7 mouse cellular contexts compared by ENCODE assay signal in genomic region chr4:133044647-133045094, GRCm38 (mm10). TPM values are rescaled to one million over a fixed set of nuclear protein-coding genes. Genes with fewer than 3 reads are reported as not detected.
DNase-seq lines count a peak whose midpoint lies in the region; ATAC-seq lines count a peak whose summit lies in the region.

No protein-coding gene starts in this region.

- no peaks in the 10 kb centered on the region for H3K36me3 ChIP-seq in kidney, embryonic 14.5 days (ENCODE audit: control insufficient read depth, insufficient read depth, low read length)
- H3K36me3 ChIP-seq in embryonic facial prominence, embryonic 11.5 days (replicated peaks; ENCODE audit: control insufficient read depth, insufficient read depth, low read depth, low read length), result no peaks in the 10 kb centered on the region
- no peaks in the 10 kb centered on the region for H3K36me3 ChIP-seq in hindbrain, embryonic 14.5 days (replicated peaks; ENCODE audit: control insufficient read depth, insufficient read depth)
- H3K36me3 ChIP-seq in neural tube, embryonic 11.5 days (ENCODE audit: control insufficient read depth, insufficient read depth, low read length), result no peaks in the 10 kb centered on the region

- no peak overlapping the region for H3K4me3 ChIP-seq in kidney, embryonic 14.5 days (ENCODE audit: low read length)
- no peak overlapping the region for H3K4me3 ChIP-seq in embryonic facial prominence, embryonic 11.5 days (ENCODE audit: low read depth, low read length)
- H3K4me3 ChIP-seq in hindbrain, embryonic 14.5 days (replicated peaks; ENCODE audit: low read length), result no peak overlapping the region
- H3K4me3 ChIP-seq in neural tube, embryonic 11.5 days (ENCODE audit: low read depth, low read length), result no peak overlapping the region

- 19% methylated on average over 6 of the region's 6 CpGs for WGBS in kidney, embryonic 14.5 days
- WGBS in embryonic facial prominence, embryonic 11.5 days, result 2% methylated on average over 6 of the region's 6 CpGs
- 23% methylated on average over 6 of the region's 6 CpGs for WGBS in hindbrain, embryonic 14.5 days
- 11% methylated on average over 6 of the region's 6 CpGs for whole genome bisulfite sequencing in neural tube, embryonic 11.5 days

- H3K9me3 ChIP-seq in kidney, embryonic 14.5 days (ENCODE audit: control insufficient read depth, low read length), result no peaks in the 10 kb centered on the region
- no peaks in the 10 kb centered on the region for H3K9me3 ChIP-seq in embryonic facial prominence, embryonic 11.5 days (replicated peaks; ENCODE audit: control insufficient read depth, low read length)
- no peaks in the 10 kb centered on the region for H3K9me3 ChIP-seq in hindbrain, embryonic 14.5 days (ENCODE audit: control insufficient read depth, low read length)
- H3K9me3 ChIP-seq in neural tube, embryonic 11.5 days (ENCODE audit: control insufficient read depth, low read length), result no peaks in the 10 kb centered on the region

- no peak for DNase-seq in kidney, adult 11 months
- no peak for DNase-seq in embryonic facial prominence, embryonic 11.5 days (ENCODE audit: low spot score)
- DNase-seq in hindbrain, embryonic 14.5 days (ENCODE audit: low spot score), result no peak
- no peak for DNase-seq in neural tube, embryonic 11.5 days (ENCODE audit: low spot score)
- no peak for DNase-seq in cerebellum, adult 18-20 months
- no peak for DNase-seq in gastrocnemius, postnatal 14 days

- H3K4me2 ChIP-seq in kidney, embryonic 14.5 days (replicated peaks; ENCODE audit: low read depth, low read length), result peak overlapping the region; percentile 15; the same call in 1 of the 2 replicates
- H3K4me2 ChIP-seq in embryonic facial prominence, embryonic 11.5 days (ENCODE audit: low read depth, low read length), result peak overlapping the region; percentile 13; the same call in 1 of the 2 replicates
- no peak overlapping the region for H3K4me2 ChIP-seq in hindbrain, embryonic 14.5 days (replicated peaks)
- peak overlapping the region; percentile 23; the same call in 1 of the 2 replicates for H3K4me2 ChIP-seq in neural tube, embryonic 11.5 days (ENCODE audit: low read depth)

- intact Hi-C loops in gastrocnemius, postnatal 14 days (cut with DNase I; ENCODE audit: low total_unique reads), result no loop called here

- no peak for ATAC-seq in kidney, embryonic 14.5 days (ENCODE audit: low FRiP score, low TSS enrichment)
- ATAC-seq in embryonic facial prominence, embryonic 11.5 days (replicated peaks; ENCODE audit: insufficient number of reproducible peaks, low FRiP score, low TSS enrichment, low read depth), result no peak
- no peak for ATAC-seq in hindbrain, embryonic 14.5 days (ENCODE audit: low FRiP score)
- no peak for ATAC-seq in neural tube, embryonic 11.5 days (ENCODE audit: insufficient read depth, low FRiP score, low TSS enrichment)

- H3K4me1 ChIP-seq in kidney, embryonic 14.5 days (ENCODE audit: control insufficient read depth, insufficient read depth, low read length), result peaks cover 98% of the 10 kb centered on the region
- peaks cover 68% of the 10 kb centered on the region for H3K4me1 ChIP-seq in embryonic facial prominence, embryonic 11.5 days (ENCODE audit: control insufficient read depth, insufficient read depth, low read length)
- H3K4me1 ChIP-seq in hindbrain, embryonic 14.5 days (replicated peaks; ENCODE audit: control insufficient read depth, insufficient read depth, low read length), result peaks cover 96% of the 10 kb centered on the region
- H3K4me1 ChIP-seq in neural tube, embryonic 11.5 days (ENCODE audit: control insufficient read depth, insufficient read depth, low read length), result peaks cover 83% of the 10 kb centered on the region

- peak overlapping the region; percentile 76; the same call in 1 of the 2 replicates for H3K27ac ChIP-seq in kidney, embryonic 14.5 days (ENCODE audit: low read depth, low read length)
- peak overlapping the region; percentile 90 for H3K27ac ChIP-seq in embryonic facial prominence, embryonic 11.5 days (replicated peaks; ENCODE audit: low read depth, low read length)
- H3K27ac ChIP-seq in hindbrain, embryonic 14.5 days, result peak overlapping the region; percentile 52; the same call in 1 of the 2 replicates
- 0 out of 2 replicates have a peak overlapping the region, but pooled peaks have one; percentile 23 for H3K27ac ChIP-seq in neural tube, embryonic 11.5 days (ENCODE audit: low read depth, low read length)

- no peaks in the 10 kb centered on the region for H3K27me3 ChIP-seq in kidney, embryonic 14.5 days (ENCODE audit: control insufficient read depth, insufficient read depth, low read length)
- no peaks in the 10 kb centered on the region for H3K27me3 ChIP-seq in embryonic facial prominence, embryonic 11.5 days (ENCODE audit: control insufficient read depth, insufficient read depth, low read length)
- no peaks in the 10 kb centered on the region for H3K27me3 ChIP-seq in hindbrain, embryonic 14.5 days (ENCODE audit: control insufficient read depth, insufficient read depth, low read length)
- H3K27me3 ChIP-seq in neural tube, embryonic 11.5 days (ENCODE audit: control insufficient read depth, insufficient read depth, low read length), result peaks cover 7% of the 10 kb centered on the region; the same call in 1 of the 2 replicates

- peak overlapping the region; percentile 13; the same call in 1 of the 2 replicates for H3K9ac ChIP-seq in kidney, embryonic 14.5 days (ENCODE audit: low read depth, low read length)
- no peak overlapping the region for H3K9ac ChIP-seq in embryonic facial prominence, embryonic 11.5 days (replicated peaks; ENCODE audit: low read length)
- H3K9ac ChIP-seq in hindbrain, embryonic 14.5 days, result 0 out of 2 replicates have a peak overlapping the region, but pooled peaks have one; percentile 20
- H3K9ac ChIP-seq in neural tube, embryonic 11.5 days (ENCODE audit: low read length), result no peak overlapping the region; the same call in 1 of the 2 replicates

RNA-seq across cellular contexts. Expression of gene Ahdc1, which starts 33.6 kb away (rescaled TPM):
- 11.3 and 12.1 TPM in 2 replicates for polyA plus RNA-seq in kidney, embryonic 14.5 days (2014; fragmentation: Nextera tagmentation; extraction: Ambion mirVana)
- 6.6 and 7.7 TPM in 2 replicates for polyA plus RNA-seq in embryonic facial prominence, embryonic 11.5 days (2014; fragmentation: Nextera tagmentation; extraction: Ambion mirVana)
- polyA plus RNA-seq in hindbrain, embryonic 14.5 days (2014; fragmentation: Nextera tagmentation; extraction: Ambion mirVana), result 12.9 and 13.4 TPM in 2 replicates
- polyA plus RNA-seq in neural tube, embryonic 11.5 days (2014; fragmentation: Nextera tagmentation; extraction: Ambion mirVana), result 6.1 and 7.2 TPM in 2 replicates
- total RNA-seq in gastrocnemius, postnatal 14 days (2021), result 10 to 100 TPM; 37.1 to 56.1 TPM

Comparison
In these comparisons a context has a peak if more than half of its experiments do, and no peak if none do; other contexts are left out.
1. H3K27ac ChIP-seq: peak in every context shown above with its lines; median percentile 90 in embryonic facial prominence, embryonic 11.5 days; 76 in kidney, embryonic 14.5 days; 52 in hindbrain, embryonic 14.5 days; 23 in neural tube, embryonic 11.5 days.
2. H3K9ac ChIP-seq: peak in kidney, embryonic 14.5 days (single experiment) and hindbrain, embryonic 14.5 days (single experiment); none in embryonic facial prominence, embryonic 11.5 days (single experiment) and neural tube, embryonic 11.5 days (single experiment).